Mouse (Mus musculus) CD4-positive naive resting alpha-beta T cell, adult 76 days (primary cell): ENCODE results near the gene Plekhg3. TPM values are rescaled to one million over a fixed set of nuclear protein-coding genes. Genes with fewer than 3 reads are reported as not detected.

Experiments used
- total RNA-seq: library from RNA; stranded (reverse); gene quantifications from one replicate; pipeline ENCODE4 v1.2.4, GENCODE M21; 2023

The Plekhg3 gene
- total RNA-seq: 9.4 TPM

GRCm38 (mm10) chr12:76530580-76531139, at the start of gene Plekhg3:
Gene Plekhg3, plus strand, starts transcription at chr12:76530891.

Other genes starting within 250 kb of the Plekhg3 start
- gene Akap5, start 206.0 kb upstream of the Plekhg3 start, total RNA-seq: 0.67 TPM
- 47.1 TPM for gene Zbtb25, start 161.3 kb upstream of the Plekhg3 start, total RNA-seq
- gene Zbtb1, start 160.6 kb upstream of the Plekhg3 start, total RNA-seq: 20.8 TPM
- gene Hspa2, start 126.7 kb upstream of the Plekhg3 start, total RNA-seq: 4.4 TPM
- not detected for gene Ppp1r36, start 113.4 kb upstream of the Plekhg3 start, total RNA-seq
- gene Sptb, start 179.7 kb downstream of the Plekhg3 start, total RNA-seq: 2.8 TPM
- gene Churc1, start 234.6 kb downstream of the Plekhg3 start, total RNA-seq: 42.3 TPM
- 31.6 TPM for gene Fntb, start 234.7 kb downstream of the Plekhg3 start, total RNA-seq